Mouse (Mus musculus) monocyte, adult 5-6 weeks (primary cell): ENCODE results near the gene Gm43517. TPM values are rescaled to one million over a fixed set of nuclear protein-coding genes. Genes with fewer than 3 reads are reported as not detected.

Source experiments
- ATAC-seq: fragments of 153-309, 156-312 bp; replicated peaks from 2 replicates; pipeline ENCODE4 v1.8.0; 2017; ENCODE audit warnings: mild to moderate bottlenecking; ENCODE audit not compliant: low TSS enrichment, insufficient number of reproducible peaks, severe bottlenecking, poor library complexity, low FRiP score
- total RNA-seq: library from RNA; stranded (forward); fragments of 200-1000, 200-491, 200-594 nt; gene quantifications from 3 replicates; pipeline ENCODE4 v1.2.3, GENCODE M21; 2017

The Gm43517 gene
- total RNA-seq, 1 experiment from 2014 or later = not detected

GRCm38 (mm10) chr12:49383521-49384133, 1.3 kb upstream of the Gm43517 start:
- no peak for ATAC-seq

- no peak for ATAC-seq
Observed at GRCm38 (mm10) chr12:49384295-49384875, 589 bp upstream of the Gm43517 start.

- ATAC-seq = no peak
Observed at GRCm38 (mm10) chr12:49385631-49385990, 637 bp downstream of the Gm43517 start.

GRCm38 (mm10) chr12:49386081-49386805, 1.3 kb downstream of the Gm43517 start:
- ATAC-seq = no peak

- no peak for ATAC-seq
Observed at GRCm38 (mm10) chr12:49387856-49388598, 3.1 kb downstream of the Gm43517 start.

- no peak for ATAC-seq
Observed at GRCm38 (mm10) chr12:49389666-49390065, 4.7 kb downstream of the Gm43517 start.

GRCm38 (mm10) chr12:49390257-49390656, 5.3 kb downstream of the Gm43517 start:
- no peak for ATAC-seq

- no peak for ATAC-seq
Observed at GRCm38 (mm10) chr12:49390926-49391304, 5.9 kb downstream of the Gm43517 start.

GRCm38 (mm10) chr12:49391305-49392040, 6.5 kb downstream of the Gm43517 start:
- ATAC-seq = no peak

- ATAC-seq = no peak
Observed at GRCm38 (mm10) chr12:49392041-49392390, 7.0 kb downstream of the Gm43517 start.

GRCm38 (mm10) chr12:49392876-49393275, 7.9 kb downstream of the Gm43517 start:
- ATAC-seq = no peak

- no peak for ATAC-seq
Observed at GRCm38 (mm10) chr12:49393639-49394038, 8.7 kb downstream of the Gm43517 start.

GRCm38 (mm10) chr12:49394181-49394580, 9.2 kb downstream of the Gm43517 start:
- no peak for ATAC-seq

- ATAC-seq = no peak
Observed at GRCm38 (mm10) chr12:49394836-49395235, 9.9 kb downstream of the Gm43517 start.

GRCm38 (mm10) chr12:49395969-49396368, 11.0 kb downstream of the Gm43517 start:
- no peak for ATAC-seq

- no peak for ATAC-seq
Observed at GRCm38 (mm10) chr12:49396776-49397175, 11.8 kb downstream of the Gm43517 start.

GRCm38 (mm10) chr12:49397443-49398162, 12.6 kb downstream of the Gm43517 start:
- no peak for ATAC-seq

GRCm38 (mm10) chr12:49398163-49398540, 13.2 kb downstream of the Gm43517 start:
- no peak for ATAC-seq
